Mouse (Mus musculus): ENCODE results near the gene H2al1d.
"Not testable (repeated sequence)": the region's sequence is repeated elsewhere in the genome, so short reads cannot be mapped to it uniquely, and the experiment has no call there.

H2al1d gene

DNA sequence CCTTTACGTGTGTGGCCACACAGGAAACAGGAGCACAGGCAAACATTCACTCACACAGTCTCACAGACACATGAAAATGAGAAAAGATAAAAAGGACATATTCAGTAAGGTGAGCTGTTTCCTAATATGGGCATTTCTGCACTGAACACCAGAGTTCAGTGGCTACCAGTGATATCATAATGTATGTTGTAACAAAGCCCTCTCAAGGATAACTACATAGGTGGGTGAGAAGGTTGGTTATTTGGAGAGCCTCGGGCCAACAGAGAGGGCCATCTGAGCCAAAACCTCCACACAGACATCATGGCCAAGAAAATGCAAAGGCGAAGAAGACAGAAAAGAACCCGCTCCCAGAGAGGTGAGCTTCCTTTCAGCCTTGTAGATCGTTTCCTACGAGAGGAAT, at the start of gene H2al1d:
Gene H2al1d, plus strand, starts transcription at position 301 of the 400 bp plus-strand sequence.
- H3K9me3 ChIP-seq (ENCODE audit: low read length), result not testable (repeated sequence)

DNA sequence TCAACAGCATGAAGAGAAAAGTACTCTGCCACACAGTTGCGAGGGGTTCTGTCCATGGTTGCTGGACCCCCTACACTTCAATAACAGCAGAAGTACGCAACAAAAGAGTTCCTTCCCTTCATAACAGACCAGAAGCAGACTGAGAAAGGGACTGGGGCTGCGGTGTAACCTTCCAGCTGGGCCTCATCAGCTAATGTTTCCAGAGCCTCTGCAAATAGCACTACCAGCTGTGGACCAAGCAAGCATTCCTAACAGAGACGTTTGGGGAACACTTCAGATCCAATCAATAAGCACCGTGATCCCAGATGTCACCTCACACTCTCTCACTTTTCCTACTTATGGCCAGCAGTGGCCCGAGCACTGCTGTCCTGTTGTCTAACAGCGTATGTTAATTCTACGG, 43.7 kb upstream of the H2al1d start:
- Histone ChIP-seq H3K4me3 (replicated peaks; ENCODE audit: low read length) (no peak overlapping the region), H3K36me3 (ENCODE audit: insufficient read depth, low read length) (no peaks in the 10 kb centered on the region), H3K9me3 (ENCODE audit: low read length) (no peaks in the 10 kb centered on the region), H3K4me1 (replicated peaks; ENCODE audit: low read depth, low read length) (no peaks in the 10 kb centered on the region), H3K27me3 (ENCODE audit: insufficient read depth, low read length) (no peaks in the 10 kb centered on the region)
- TF ChIP-seq CTCF (conservative IDR thresholded peaks at IDR 0.05; ENCODE audit: low read length) (no peak), NANOG (IDR thresholded peaks at IDR 0.05; ENCODE audit: borderline replicate concordance, low read length) (no peak)

More for the DNA sequence above, at the start of gene H2al1d:
- not testable (repeated sequence) for H3K4me1 ChIP-seq (replicated peaks; ENCODE audit: low read depth, low read length); H3K4me3 ChIP-seq (replicated peaks; ENCODE audit: low read length); H3K27me3 ChIP-seq (ENCODE audit: insufficient read depth, low read length); H3K36me3 ChIP-seq (ENCODE audit: insufficient read depth, low read length)

DNA sequence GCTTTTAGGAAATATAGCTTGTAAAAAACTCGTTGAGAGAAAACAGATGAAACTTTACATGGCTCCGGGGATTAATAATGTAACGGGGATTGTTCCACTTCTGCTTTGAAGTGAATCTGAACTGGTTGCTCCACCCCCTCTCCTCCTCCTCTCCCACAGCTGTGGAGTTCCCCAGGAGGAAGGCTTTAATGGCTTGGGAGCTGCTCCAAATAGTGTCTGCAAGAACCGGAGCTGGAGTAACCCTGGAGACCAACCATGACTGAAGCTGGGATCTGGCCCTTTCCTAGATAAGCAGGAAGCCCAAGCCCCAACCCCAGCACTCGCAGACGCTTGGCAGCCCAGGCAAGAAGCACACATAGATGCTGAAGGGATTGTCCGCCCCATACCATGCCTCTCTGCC, 40.8 kb upstream of the H2al1d start:
- Histone ChIP-seq H3K4me1 (replicated peaks; ENCODE audit: low read depth, low read length) (no peaks in the 10 kb centered on the region), H3K4me3 (replicated peaks; ENCODE audit: low read length) (no peak overlapping the region)
- no peak for TF ChIP-seq NANOG (IDR thresholded peaks at IDR 0.05; ENCODE audit: borderline replicate concordance, low read length)
- TF ChIP-seq POU5F1 (IDR thresholded peaks at IDR 0.05; ENCODE audit: borderline replicate concordance, low read length), result no peak
- no peak for TF ChIP-seq CTCF (conservative IDR thresholded peaks at IDR 0.05; ENCODE audit: low read length)

DNA sequence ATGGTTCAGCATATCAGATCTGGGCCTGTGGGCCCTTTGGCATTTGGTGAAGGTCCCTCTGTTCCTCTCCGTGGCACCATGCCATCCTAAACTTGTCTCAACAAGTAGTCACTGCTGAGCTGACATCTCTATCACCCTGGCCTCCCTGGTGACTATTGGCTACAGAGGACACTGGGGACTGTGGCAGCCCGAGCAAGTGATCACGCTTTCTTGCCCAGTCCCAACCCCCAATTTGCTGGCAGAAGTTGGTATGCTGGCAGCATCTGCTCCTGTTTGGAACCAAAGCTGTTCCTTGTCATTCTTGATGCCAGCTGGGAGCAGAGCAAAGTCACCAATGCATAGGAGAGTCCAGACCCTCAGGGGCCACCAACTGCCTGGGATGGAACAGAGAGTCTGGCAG, 39.5 kb upstream of the H2al1d start:
- Histone ChIP-seq H3K9me3 (ENCODE audit: low read length) (no peaks in the 10 kb centered on the region), H3K36me3 (ENCODE audit: insufficient read depth, low read length) (no peaks in the 10 kb centered on the region), H3K4me3 (replicated peaks; ENCODE audit: low read length) (no peak overlapping the region), H3K4me1 (replicated peaks; ENCODE audit: low read depth, low read length) (no peaks in the 10 kb centered on the region), H3K27me3 (ENCODE audit: insufficient read depth, low read length) (no peaks in the 10 kb centered on the region)
- no peak for TF ChIP-seq NANOG (IDR thresholded peaks at IDR 0.05; ENCODE audit: borderline replicate concordance, low read length)
- no peak for TF ChIP-seq POU5F1 (IDR thresholded peaks at IDR 0.05; ENCODE audit: borderline replicate concordance, low read length)
- no peak for TF ChIP-seq CTCF (conservative IDR thresholded peaks at IDR 0.05; ENCODE audit: low read length)

More for the DNA sequence above, 40.8 kb upstream of the H2al1d start:
- Histone ChIP-seq H3K36me3 (ENCODE audit: insufficient read depth, low read length) (no peaks in the 10 kb centered on the region), H3K27me3 (ENCODE audit: insufficient read depth, low read length) (no peaks in the 10 kb centered on the region), H3K9me3 (ENCODE audit: low read length) (no peaks in the 10 kb centered on the region)

DNA sequence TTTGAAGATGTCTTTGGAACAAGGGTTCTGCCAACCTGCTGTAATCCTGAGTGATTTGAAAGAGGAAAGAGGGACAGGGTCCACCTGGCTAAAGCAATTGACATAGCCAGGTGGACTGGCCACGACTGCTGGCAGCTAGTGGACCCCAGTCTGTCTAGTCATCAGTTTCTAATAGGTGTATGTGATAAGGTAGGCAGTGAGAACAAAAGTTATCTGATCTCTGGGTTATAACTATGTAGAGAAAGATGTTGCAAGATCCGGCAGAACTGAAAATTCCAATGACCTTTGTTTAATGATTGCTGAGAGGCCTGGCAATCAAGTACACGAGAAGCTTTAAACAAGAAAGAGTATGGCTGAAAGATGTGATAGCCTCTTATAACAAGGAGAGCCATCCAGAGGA, 35.4 kb upstream of the H2al1d start:
- H3K4me1 ChIP-seq (replicated peaks; ENCODE audit: low read depth, low read length), result no peaks in the 10 kb centered on the region
- H3K4me3 ChIP-seq (replicated peaks; ENCODE audit: low read length), result no peak overlapping the region
- TF ChIP-seq CTCF (conservative IDR thresholded peaks at IDR 0.05; ENCODE audit: low read length) (no peak), NANOG (IDR thresholded peaks at IDR 0.05; ENCODE audit: borderline replicate concordance, low read length) (no peak), POU5F1 (IDR thresholded peaks at IDR 0.05; ENCODE audit: borderline replicate concordance, low read length) (no peak)
- no peaks in the 10 kb centered on the region for H3K27me3 ChIP-seq (ENCODE audit: insufficient read depth, low read length)
- no peaks in the 10 kb centered on the region for H3K9me3 ChIP-seq (ENCODE audit: low read length)
- no peaks in the 10 kb centered on the region for H3K36me3 ChIP-seq (ENCODE audit: insufficient read depth, low read length)

DNA sequence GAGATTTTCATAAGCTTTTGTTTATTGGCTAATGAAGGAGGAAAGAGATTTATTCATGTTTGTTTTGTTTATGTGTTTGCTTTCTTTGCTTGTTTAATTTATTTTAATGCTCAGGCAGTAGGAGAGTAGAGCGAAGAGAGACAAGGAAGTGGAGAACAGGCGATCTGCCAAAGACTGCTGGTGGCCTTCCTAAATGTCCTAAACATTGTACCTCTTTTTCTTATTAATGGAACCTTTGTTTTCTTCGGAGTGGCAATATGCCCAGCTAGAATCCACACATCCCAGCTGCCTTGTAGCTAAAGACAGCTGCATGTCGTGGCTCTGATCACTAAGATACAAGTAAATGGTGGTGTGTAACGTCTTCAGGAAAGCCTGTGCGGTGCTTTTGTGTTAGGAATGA, 31.5 kb upstream of the H2al1d start:
- H3K9me3 ChIP-seq (ENCODE audit: low read length), result peaks cover 3% of the 10 kb centered on the region; the same call in 1 of the 2 replicates
- no peak overlapping the region for H3K4me3 ChIP-seq (replicated peaks; ENCODE audit: low read length)
- H3K4me1 ChIP-seq (replicated peaks; ENCODE audit: low read depth, low read length), result no peaks in the 10 kb centered on the region
- TF ChIP-seq NANOG (IDR thresholded peaks at IDR 0.05; ENCODE audit: borderline replicate concordance, low read length) (no peak), POU5F1 (IDR thresholded peaks at IDR 0.05; ENCODE audit: borderline replicate concordance, low read length) (no peak), CTCF (conservative IDR thresholded peaks at IDR 0.05; ENCODE audit: low read length) (no peak)
- no peaks in the 10 kb centered on the region for H3K27me3 ChIP-seq (ENCODE audit: insufficient read depth, low read length)
- H3K36me3 ChIP-seq (ENCODE audit: insufficient read depth, low read length), result no peaks in the 10 kb centered on the region

DNA sequence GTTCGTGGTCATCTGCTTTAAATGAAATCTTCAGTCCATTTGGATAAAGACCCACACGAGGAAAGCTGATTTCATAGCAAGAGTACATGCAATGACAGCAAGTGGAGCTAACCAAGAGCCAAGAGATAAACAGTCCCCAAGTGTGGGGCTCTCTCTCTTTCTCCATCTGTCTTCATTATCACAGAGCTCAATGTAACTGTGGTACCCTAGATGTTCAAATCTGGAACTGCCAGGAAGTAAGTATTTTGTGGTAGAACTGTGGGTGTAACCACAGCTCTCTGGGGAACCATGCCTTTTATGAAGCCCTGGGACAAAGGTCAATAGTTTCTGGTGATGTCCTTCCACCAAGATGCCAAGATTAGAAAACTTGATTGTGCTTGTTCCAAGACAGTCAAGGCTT, 27.9 kb upstream of the H2al1d start:
- TF ChIP-seq NANOG (IDR thresholded peaks at IDR 0.05; ENCODE audit: borderline replicate concordance, low read length) (no peak), CTCF (conservative IDR thresholded peaks at IDR 0.05; ENCODE audit: low read length) (no peak), POU5F1 (IDR thresholded peaks at IDR 0.05; ENCODE audit: borderline replicate concordance, low read length) (no peak)
- Histone ChIP-seq H3K27me3 (ENCODE audit: insufficient read depth, low read length) (no peaks in the 10 kb centered on the region), H3K4me1 (replicated peaks; ENCODE audit: low read depth, low read length) (no peaks in the 10 kb centered on the region), H3K9me3 (ENCODE audit: low read length) (peaks cover 35% of the 10 kb centered on the region), H3K4me3 (replicated peaks; ENCODE audit: low read length) (no peak overlapping the region), H3K36me3 (ENCODE audit: insufficient read depth, low read length) (no peaks in the 10 kb centered on the region)

DNA sequence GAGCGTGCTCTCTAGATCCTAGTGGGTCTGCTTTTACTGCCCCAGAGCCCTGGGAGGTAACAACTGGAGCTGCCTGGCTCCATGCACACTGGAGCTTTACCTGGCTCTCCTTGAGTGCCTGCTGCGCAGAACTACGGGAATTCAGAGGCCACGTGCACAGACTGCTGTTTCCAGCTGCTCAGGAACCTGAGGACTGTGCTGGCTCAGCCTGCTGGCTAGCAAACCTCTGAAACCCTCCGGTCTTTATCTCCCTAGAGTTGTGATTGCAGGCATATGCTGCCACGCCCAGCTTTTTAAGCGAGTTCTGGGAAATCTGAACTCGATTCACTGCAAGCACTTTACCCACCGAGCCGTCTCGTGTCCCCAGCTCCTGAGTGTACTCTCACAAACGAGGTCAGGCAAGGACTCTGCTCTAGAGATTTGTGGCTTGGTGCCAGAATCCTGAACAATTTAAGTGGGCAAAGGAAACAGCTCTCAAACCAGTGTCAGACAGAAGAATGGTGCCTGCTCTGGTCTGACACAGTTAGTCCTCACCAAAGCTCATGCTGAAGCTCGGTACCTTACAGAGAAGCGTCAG, 20.2 kb upstream of the H2al1d start:
- Histone ChIP-seq H3K36me3 (ENCODE audit: insufficient read depth, low read length) (no peaks in the 10 kb centered on the region), H3K4me1 (replicated peaks; ENCODE audit: low read depth, low read length) (peaks cover 8% of the 10 kb centered on the region), H3K27me3 (ENCODE audit: insufficient read depth, low read length) (no peaks in the 10 kb centered on the region), H3K4me3 (replicated peaks; ENCODE audit: low read length) (no peak overlapping the region), H3K9me3 (ENCODE audit: low read length) (peaks cover 38% of the 10 kb centered on the region)
- TF ChIP-seq NANOG (IDR thresholded peaks at IDR 0.05; ENCODE audit: borderline replicate concordance, low read length), result no peak
- TF ChIP-seq POU5F1 (IDR thresholded peaks at IDR 0.05; ENCODE audit: borderline replicate concordance, low read length), result no peak
- no peak for TF ChIP-seq CTCF (conservative IDR thresholded peaks at IDR 0.05; ENCODE audit: low read length)

DNA sequence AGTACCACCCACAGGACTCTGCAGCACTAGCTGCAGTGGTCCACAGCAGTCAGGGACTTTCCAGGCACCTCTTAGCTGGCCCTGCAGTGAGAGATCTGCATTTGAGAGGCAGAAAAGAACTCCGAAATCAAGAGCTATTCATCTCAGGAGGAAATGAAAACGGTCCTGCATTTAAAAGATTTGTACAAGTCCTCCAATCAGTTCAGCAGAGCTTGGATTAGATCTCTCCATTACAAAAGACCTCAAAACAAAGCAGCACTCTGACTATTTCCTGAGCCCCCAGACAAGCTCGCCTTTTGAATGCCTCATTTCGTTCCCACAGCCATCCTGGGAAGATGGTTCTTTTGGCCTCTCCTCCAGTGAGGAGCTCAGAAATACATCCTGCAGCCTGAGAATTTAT, 19.4 kb upstream of the H2al1d start:
- H3K9me3 ChIP-seq (ENCODE audit: low read length), result peaks cover 30% of the 10 kb centered on the region
- peaks cover 8% of the 10 kb centered on the region for H3K4me1 ChIP-seq (replicated peaks; ENCODE audit: low read depth, low read length)
- no peak for TF ChIP-seq CTCF (conservative IDR thresholded peaks at IDR 0.05; ENCODE audit: low read length)
- TF ChIP-seq NANOG (IDR thresholded peaks at IDR 0.05; ENCODE audit: borderline replicate concordance, low read length), result peak; percentile 68; the same call in 1 of the 2 replicates
- no peaks in the 10 kb centered on the region for H3K27me3 ChIP-seq (ENCODE audit: insufficient read depth, low read length)
- H3K36me3 ChIP-seq (ENCODE audit: insufficient read depth, low read length), result no peaks in the 10 kb centered on the region
- H3K4me3 ChIP-seq (replicated peaks; ENCODE audit: low read length), result no peak overlapping the region

DNA sequence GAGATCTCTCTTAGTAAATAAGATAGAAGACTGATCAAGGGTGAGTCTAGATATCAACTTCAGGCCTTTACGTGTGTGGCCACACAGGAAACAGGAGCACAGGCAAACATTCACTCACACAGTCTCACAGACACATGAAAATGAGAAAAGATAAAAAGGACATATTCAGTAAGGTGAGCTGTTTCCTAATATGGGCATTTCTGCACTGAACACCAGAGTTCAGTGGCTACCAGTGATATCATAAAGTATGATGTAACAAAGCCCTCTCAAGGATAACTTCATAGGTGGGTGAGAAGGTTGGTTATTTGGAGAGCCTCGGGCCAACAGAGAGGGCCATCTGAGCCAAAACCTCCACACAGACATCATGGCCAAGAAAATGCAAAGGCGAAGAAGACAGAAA, 9.7 kb upstream of the H2al1d start, which contains the start of gene H2al1a:
Gene H2al1a, plus strand, starts transcription at position 301 of the 400 bp plus-strand sequence.
- H3K4me3 ChIP-seq (replicated peaks; ENCODE audit: low read length); H3K27me3 ChIP-seq (ENCODE audit: insufficient read depth, low read length); H3K9me3 ChIP-seq (ENCODE audit: low read length); H3K36me3 ChIP-seq (ENCODE audit: insufficient read depth, low read length); H3K4me1 ChIP-seq (replicated peaks; ENCODE audit: low read depth, low read length): not testable (repeated sequence)

DNA sequence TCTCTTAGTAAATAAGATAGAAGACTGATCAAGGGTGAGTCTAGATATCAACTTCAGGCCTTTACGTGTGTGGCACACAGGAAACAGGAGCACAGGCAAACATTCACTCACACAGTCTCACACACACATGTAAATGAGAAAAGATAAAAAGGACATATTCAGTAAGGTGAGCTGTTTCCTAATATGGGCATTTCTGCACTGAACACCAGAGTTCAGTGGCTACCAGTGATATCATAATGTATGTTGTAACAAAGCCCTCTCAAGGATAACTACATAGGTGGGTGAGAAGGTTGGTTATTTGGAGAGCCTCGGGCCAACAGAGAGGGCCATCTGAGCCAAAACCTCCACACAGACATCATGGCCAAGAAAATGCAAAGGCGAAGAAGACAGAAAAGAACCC, 6.5 kb upstream of the H2al1d start, which contains the start of gene H2al1b:
Gene H2al1b, plus strand, starts transcription at position 301 of the 400 bp plus-strand sequence.
- not testable (repeated sequence) for H3K4me1 ChIP-seq (replicated peaks; ENCODE audit: low read depth, low read length); H3K9me3 ChIP-seq (ENCODE audit: low read length); H3K27me3 ChIP-seq (ENCODE audit: insufficient read depth, low read length); H3K36me3 ChIP-seq (ENCODE audit: insufficient read depth, low read length); H3K4me3 ChIP-seq (replicated peaks; ENCODE audit: low read length)

DNA sequence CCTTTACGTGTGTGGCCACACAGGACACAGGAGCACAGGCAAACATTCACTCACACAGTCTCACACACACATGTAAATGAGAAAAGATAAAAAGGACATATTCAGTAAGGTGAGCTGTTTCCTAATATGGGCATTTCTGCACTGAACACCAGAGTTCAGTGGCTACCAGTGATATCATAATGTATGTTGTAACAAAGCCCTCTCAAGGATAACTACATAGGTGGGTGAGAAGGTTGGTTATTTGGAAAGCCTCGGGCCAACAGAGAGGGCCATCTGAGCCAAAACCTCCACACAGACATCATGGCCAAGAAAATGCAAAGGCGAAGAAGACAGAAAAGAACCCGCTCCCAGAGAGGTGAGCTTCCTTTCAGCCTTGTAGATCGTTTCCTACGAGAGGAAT, 3.3 kb upstream of the H2al1d start, which contains the start of gene H2al1c:
Gene H2al1c, plus strand, starts transcription at position 301 of the 400 bp plus-strand sequence.
- H3K27me3 ChIP-seq (ENCODE audit: insufficient read depth, low read length); H3K9me3 ChIP-seq (ENCODE audit: low read length); H3K4me1 ChIP-seq (replicated peaks; ENCODE audit: low read depth, low read length); H3K36me3 ChIP-seq (ENCODE audit: insufficient read depth, low read length); H3K4me3 ChIP-seq (replicated peaks; ENCODE audit: low read length): not testable (repeated sequence)
